Mouse (Mus musculus) bone marrow macrophage, adult 2 months (primary cell): ENCODE measurements around the gene Ppara.

Experiments used
- CTCF ChIP-seq: IDR thresholded peaks from 2 replicates; pipeline ENCODE4 v1.5.1; 2012; ENCODE audit warnings: low read depth, mild to moderate bottlenecking, low read length, moderate library complexity
- POLR2A ChIP-seq: IDR thresholded peaks from 2 replicates; pipeline ENCODE4 v1.6.1; 2012; ENCODE audit warnings: mild to moderate bottlenecking, low read depth, low read length, borderline replicate concordance

GRCm38 (mm10) chr15:85729256-85729655 is 5.5 kb upstream of the Ppara start:
- TF ChIP-seq POLR2A (no peak), CTCF (no peak)
